Mouse (Mus musculus) myocyte (in vitro differentiated cells): Measurements from ENCODE around the gene Itga8. TPM values are rescaled to one million over a fixed set of nuclear protein-coding genes. Genes with fewer than 3 reads are reported as not detected.

Source experiments
- H3K27me3 ChIP-seq: one replicate; pipeline ENCODE4 v1.6.1; 2011; ENCODE audit not compliant: control insufficient read depth, insufficient read depth, insufficient read length
- H3K36me3 ChIP-seq: one replicate; pipeline ENCODE4 v1.6.1; 2011; ENCODE audit not compliant: control insufficient read depth, insufficient read depth
- H3K4me2 ChIP-seq: one replicate; pipeline ENCODE4 v1.6.1; 2011; ENCODE audit warnings: low read depth, control low read depth
- H3K4me3 ChIP-seq: one replicate; pipeline ENCODE4 v1.5.1; 2011; ENCODE audit warnings: mild to moderate bottlenecking, control low read depth, moderate library complexity
- H3K79me2 ChIP-seq: one replicate; pipeline ENCODE4 v1.6.1; 2011; ENCODE audit not compliant: control insufficient read depth, insufficient read depth
- H3ac ChIP-seq: one replicate; pipeline ENCODE4 v1.6.1; 2011; ENCODE audit not compliant: control insufficient read depth, insufficient read length
- CEBPB ChIP-seq: IDR thresholded peaks from 2 replicates; pipeline ENCODE4 v1.6.1; 2011; ENCODE audit warnings: mild to moderate bottlenecking, moderate library complexity; ENCODE audit not compliant: poor library complexity, insufficient read depth, severe bottlenecking
- E2F4 ChIP-seq: IDR thresholded peaks from one replicate; pipeline ENCODE4 v1.6.1; 2011; ENCODE audit warnings: mild to moderate bottlenecking, control low read depth, moderate library complexity; ENCODE audit not compliant: insufficient read depth
- MAX ChIP-seq: IDR thresholded peaks from one replicate; pipeline ENCODE4 v1.6.1; 2011; ENCODE audit warnings: low read depth, mild to moderate bottlenecking, control low read depth
- MYOD1 ChIP-seq, 3 experiments: IDR thresholded peaks; one replicate each; pipeline ENCODE4 v1.6.1; 2011; ENCODE audit warnings: control low read depth in 2 of 3, low read depth in 2 of 3, mild to moderate bottlenecking in 2 of 3, moderate library complexity in 1 of 3; ENCODE audit not compliant: insufficient read length in 2 of 3, control insufficient read depth in 1 of 3
- MYOG ChIP-seq, 3 experiments: IDR thresholded peaks; one replicate each; pipeline ENCODE4 v1.6.1; 2011; ENCODE audit warnings: control low read depth in 2 of 3, low read depth in 2 of 3, mild to moderate bottlenecking in 2 of 3; ENCODE audit not compliant: insufficient read length in 2 of 3, control insufficient read depth in 1 of 3, insufficient read depth in 1 of 3
- POLR2A ChIP-seq: IDR thresholded peaks from one replicate; pipeline ENCODE4 v1.6.1; 2011; ENCODE audit warnings: low read depth, mild to moderate bottlenecking, control low read depth, moderate library complexity; ENCODE audit not compliant: insufficient read length
- POLR2AphosphoS2 ChIP-seq: IDR thresholded peaks from one replicate; pipeline ENCODE4 v1.6.1; 2011; ENCODE audit warnings: low read depth, control low read depth; ENCODE audit not compliant: insufficient read length
- REST ChIP-seq: IDR thresholded peaks from one replicate; pipeline ENCODE4 v1.6.1; 2011; ENCODE audit warnings: mild to moderate bottlenecking, control low read depth, moderate library complexity; ENCODE audit not compliant: insufficient read depth, insufficient read length
- SRF ChIP-seq: IDR thresholded peaks from one replicate; pipeline ENCODE4 v1.6.1; 2011; ENCODE audit warnings: low read depth; ENCODE audit not compliant: control insufficient read depth, insufficient read length
- TCF12 ChIP-seq: IDR thresholded peaks from one replicate; pipeline ENCODE4 v1.6.1; 2011; ENCODE audit warnings: mild to moderate bottlenecking, control low read depth; ENCODE audit not compliant: poor library complexity, insufficient read depth, severe bottlenecking
- TCF3 ChIP-seq: IDR thresholded peaks from one replicate; pipeline ENCODE4 v1.6.1; 2011; ENCODE audit warnings: low read depth, control low read depth; ENCODE audit not compliant: insufficient read length
- USF1 ChIP-seq: IDR thresholded peaks from one replicate; pipeline ENCODE4 v1.6.1; 2011; ENCODE audit warnings: low read depth, mild to moderate bottlenecking, control low read depth, moderate library complexity
- polyA plus RNA-seq: library from polyadenylated mRNA; unstranded; fragments of >200 nt; fragmentation: generic; extraction: Trizol; gene quantifications from one replicate; pipeline ENCODE4 v1.2.1, GENCODE M21; 2012; ENCODE audit warnings: missing spikeins

The Itga8 gene
- polyA plus RNA-seq, 1 experiment = 0.08 TPM

GRCm38 (mm10) chr2:12229721-12230120 is 72.0 kb downstream of the Itga8 start:
- Histone ChIP-seq H3ac (no peak overlapping the region), H3K4me3 (no peak overlapping the region), H3K4me2 (no peak overlapping the region), H3K27me3 (no peaks in the 10 kb centered on the region), H3K36me3 (no peaks in the 10 kb centered on the region), H3K79me2 (no peaks in the 10 kb centered on the region)
- TF ChIP-seq TCF3 (no peak), MYOD1 (IDR thresholded peaks at IDR 0.05; ENCODE audit: control insufficient read depth in 1 of 3, insufficient read length in 2 of 3, low read depth in 2 of 3) (no peak), SRF (no peak), POLR2AphosphoS2 (no peak), POLR2A (no peak), E2F4 (no peak), MAX (no peak)

GRCm38 (mm10) chr2:12228335-12228734 is 73.4 kb downstream of the Itga8 start:
- Histone ChIP-seq H3K4me2 (no peak overlapping the region), H3K36me3 (no peaks in the 10 kb centered on the region), H3K27me3 (no peaks in the 10 kb centered on the region), H3K4me3 (no peak overlapping the region), H3ac (no peak overlapping the region), H3K79me2 (no peaks in the 10 kb centered on the region)
- TF ChIP-seq SRF (no peak), MYOD1 (IDR thresholded peaks at IDR 0.05; ENCODE audit: control insufficient read depth in 1 of 3, insufficient read length in 2 of 3, low read depth in 2 of 3) (no peak), CEBPB (no peak), MYOG (IDR thresholded peaks at IDR 0.05; ENCODE audit: control insufficient read depth in 1 of 3, insufficient read depth in 1 of 3, insufficient read length in 2 of 3, low read depth in 2 of 3) (no peak)

GRCm38 (mm10) chr2:12227243-12227642 is 74.5 kb downstream of the Itga8 start:
- no peaks in the 10 kb centered on the region for H3K36me3 ChIP-seq
- H3K4me3 ChIP-seq = no peak overlapping the region
- no peak for TF ChIP-seq USF1
- no peak for TF ChIP-seq POLR2A
- TF ChIP-seq TCF3 = no peak
- no peak for TF ChIP-seq POLR2AphosphoS2
- TF ChIP-seq REST = no peak
- TF ChIP-seq MYOD1 (IDR thresholded peaks at IDR 0.05; ENCODE audit: control insufficient read depth in 1 of 3, insufficient read length in 2 of 3, low read depth in 2 of 3) = no peak
- no peaks in the 10 kb centered on the region for H3K79me2 ChIP-seq
- H3ac ChIP-seq = no peak overlapping the region
- H3K27me3 ChIP-seq = no peaks in the 10 kb centered on the region
- H3K4me2 ChIP-seq = no peak overlapping the region

GRCm38 (mm10) chr2:12226367-12226766 is 75.4 kb downstream of the Itga8 start:
- TF ChIP-seq E2F4 = no peak
- no peak for TF ChIP-seq MYOG (IDR thresholded peaks at IDR 0.05; ENCODE audit: control insufficient read depth in 1 of 3, insufficient read depth in 1 of 3, insufficient read length in 2 of 3, low read depth in 2 of 3)
- no peak for TF ChIP-seq POLR2A
- no peak for TF ChIP-seq POLR2AphosphoS2
- TF ChIP-seq TCF3 = no peak
- TF ChIP-seq MAX = no peak
- TF ChIP-seq USF1 = no peak
- no peak for TF ChIP-seq REST
- no peak for TF ChIP-seq MYOD1 (IDR thresholded peaks at IDR 0.05; ENCODE audit: control insufficient read depth in 1 of 3, insufficient read length in 2 of 3, low read depth in 2 of 3)
- TF ChIP-seq TCF12 = no peak
- no peak for TF ChIP-seq CEBPB
- no peak for TF ChIP-seq SRF
- Histone ChIP-seq H3K4me2 (no peak overlapping the region), H3ac (no peak overlapping the region), H3K27me3 (peaks cover 3% of the 10 kb centered on the region), H3K79me2 (no peaks in the 10 kb centered on the region), H3K36me3 (no peaks in the 10 kb centered on the region), H3K4me3 (no peak overlapping the region)

GRCm38 (mm10) chr2:12221671-12222070 is 80.1 kb downstream of the Itga8 start:
- Histone ChIP-seq H3K4me3 (no peak overlapping the region), H3K79me2 (no peaks in the 10 kb centered on the region), H3ac (no peak overlapping the region), H3K36me3 (no peaks in the 10 kb centered on the region), H3K27me3 (peaks cover 10% of the 10 kb centered on the region), H3K4me2 (no peak overlapping the region)
- TF ChIP-seq MYOD1 (IDR thresholded peaks at IDR 0.05; ENCODE audit: control insufficient read depth in 1 of 3, insufficient read length in 2 of 3, low read depth in 2 of 3) (no peak), SRF (no peak), USF1 (no peak), POLR2AphosphoS2 (no peak), CEBPB (no peak)
